Mouse (Mus musculus): Measurements from ENCODE around the gene Fxyd4.

Fxyd4 gene

GRCm38 (mm10) chr6:117918043-117918442, 19.4 kb downstream of the Fxyd4 start:
- no peak for DNase-seq (ENCODE audit: low spot score in 2 of 2)

DNA sequence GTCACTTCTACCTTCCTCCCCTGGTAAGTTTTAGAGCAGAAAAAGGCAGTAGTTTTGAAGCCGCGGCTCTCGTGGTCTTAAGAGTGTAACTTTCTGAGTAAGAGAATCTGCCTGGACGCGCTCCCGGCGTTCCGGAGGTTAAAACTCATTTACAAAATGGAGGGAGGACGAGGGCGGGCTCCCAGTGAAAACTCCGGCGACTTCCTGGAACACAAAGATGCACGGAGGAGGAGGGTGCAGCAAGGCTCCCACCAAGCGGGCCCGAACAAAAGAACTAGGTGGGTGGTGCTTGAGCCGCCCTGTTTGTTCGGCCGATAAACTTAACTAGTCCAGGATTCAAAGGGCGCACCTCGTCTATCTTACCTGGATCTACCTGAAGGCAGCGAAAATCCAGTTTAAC, 19.9 kb downstream of the Fxyd4 start:
- DNase-seq (ENCODE audit: low spot score in 2 of 2), result peak; percentile 29 to 31

DNA sequence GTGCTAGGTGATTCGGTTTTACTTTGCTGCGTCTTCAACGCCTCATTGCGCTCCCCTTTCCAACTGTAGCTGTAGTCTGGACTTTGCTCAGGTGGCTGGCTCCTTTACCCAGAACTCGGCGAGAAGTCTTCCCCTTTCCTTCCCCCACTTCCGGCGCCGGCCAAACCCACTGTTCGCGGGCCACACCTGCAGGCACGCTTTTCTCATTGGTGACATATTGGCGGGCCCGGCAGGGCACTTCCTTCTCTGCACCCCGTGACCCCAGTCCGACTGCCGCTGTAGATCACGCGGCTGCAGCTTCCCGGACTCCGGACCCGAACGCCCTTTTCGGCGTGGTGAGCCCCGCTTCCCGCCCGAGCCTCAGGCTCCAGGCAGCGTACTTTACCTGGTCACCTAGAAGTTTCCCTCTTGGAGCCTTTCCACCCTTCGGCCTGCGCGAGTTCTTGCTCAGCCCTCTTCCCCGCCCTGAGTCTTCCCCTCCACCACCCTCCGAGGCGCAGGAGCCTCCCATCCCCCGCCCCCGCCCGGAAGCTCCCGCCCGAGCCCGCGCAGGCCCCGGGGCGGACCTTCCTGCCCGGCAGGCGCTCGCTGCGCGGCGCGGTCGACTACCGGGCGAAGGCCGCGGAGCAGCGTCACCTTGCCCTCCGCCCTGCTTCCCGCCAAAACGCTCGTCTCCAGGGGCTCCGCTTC, 20.6 kb downstream of the Fxyd4 start:
- peak; percentile 37 to 58 for DNase-seq (ENCODE audit: low spot score in 2 of 2)

GRCm38 (mm10) chr6:117916205-117916736, 21.2 kb downstream of the Fxyd4 start:
- DNase-seq (ENCODE audit: low spot score in 2 of 2), result no peak

GRCm38 (mm10) chr6:117914541-117914940, 23.0 kb downstream of the Fxyd4 start:
- no peak for DNase-seq (ENCODE audit: low spot score in 2 of 2)

DNA sequence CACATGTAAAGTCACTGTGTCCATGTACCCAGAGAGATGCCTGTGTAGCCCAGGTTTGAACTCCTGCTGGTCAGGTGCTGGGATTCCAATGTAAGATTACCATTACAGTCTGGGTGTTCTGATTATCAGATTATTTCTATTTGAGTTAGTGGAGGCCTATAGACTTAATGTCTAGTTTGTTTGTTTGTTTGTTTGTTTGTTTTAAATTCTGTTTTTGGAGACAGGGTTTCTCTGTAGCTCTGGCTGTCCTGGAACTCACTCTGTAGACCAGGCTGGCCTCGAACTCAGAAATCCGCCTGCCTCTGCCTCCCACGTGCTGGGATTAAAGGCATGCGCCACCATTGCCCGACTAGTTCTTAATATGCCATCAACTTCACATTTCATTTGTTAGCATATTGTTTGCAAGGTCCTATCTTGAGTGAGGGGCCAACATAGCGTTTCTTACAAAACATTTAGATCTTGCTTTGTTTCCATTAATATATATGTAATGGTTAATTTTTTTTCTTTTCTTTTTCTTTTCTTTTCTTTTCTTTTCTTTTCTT, 27.3 kb downstream of the Fxyd4 start:
- DNase-seq (ENCODE audit: low spot score in 2 of 2), result no peak

DNA sequence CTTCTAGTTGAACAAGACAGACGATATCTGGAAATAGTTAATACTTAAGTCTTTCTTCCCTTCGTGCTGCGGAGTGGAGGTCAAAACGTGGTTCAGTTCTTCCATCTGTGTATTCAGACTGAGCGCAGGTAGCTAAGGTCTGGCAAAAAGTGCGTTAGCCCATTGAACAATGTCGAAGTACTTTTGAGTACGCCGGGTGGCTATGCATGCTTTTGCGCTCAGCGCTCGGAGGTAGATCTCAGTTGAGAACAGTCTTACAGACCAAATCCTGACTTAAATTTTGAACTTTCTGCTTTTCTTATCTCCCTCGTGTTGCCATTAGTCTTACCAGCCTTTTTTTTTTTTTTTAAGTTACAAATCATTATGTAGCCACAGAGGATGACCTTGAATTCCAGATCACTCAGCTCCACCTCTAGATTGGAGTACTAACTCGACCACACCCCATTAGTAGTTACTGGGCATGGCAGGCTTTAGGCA, 29.0 kb downstream of the Fxyd4 start:
- no peak for DNase-seq (ENCODE audit: low spot score in 2 of 2)

DNA sequence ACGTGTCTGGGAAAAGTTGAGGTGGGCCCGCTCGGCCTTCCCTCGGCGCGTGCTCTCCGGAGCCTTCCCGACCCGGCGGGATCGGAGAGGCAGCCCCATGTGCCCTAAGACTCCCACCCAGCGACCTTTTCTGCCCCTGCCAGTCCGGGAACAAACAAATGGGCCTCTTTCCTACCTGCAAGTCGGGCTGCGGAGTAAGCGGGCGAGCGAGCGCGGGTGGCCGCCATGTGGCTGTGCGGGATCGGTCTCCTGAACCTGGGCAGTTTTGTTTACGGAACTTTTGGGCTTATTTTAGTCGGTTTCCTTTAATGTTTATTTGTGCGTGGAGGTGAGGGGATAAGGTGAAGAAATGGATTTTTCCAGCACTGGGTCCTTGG, 29.5 kb downstream of the Fxyd4 start:
- no peak for DNase-seq (ENCODE audit: low spot score in 2 of 2)

GRCm38 (mm10) chr6:117907301-117907978, 30.1 kb downstream of the Fxyd4 start:
- peak; percentile 65 to 70 for DNase-seq (ENCODE audit: low spot score in 2 of 2)

DNA sequence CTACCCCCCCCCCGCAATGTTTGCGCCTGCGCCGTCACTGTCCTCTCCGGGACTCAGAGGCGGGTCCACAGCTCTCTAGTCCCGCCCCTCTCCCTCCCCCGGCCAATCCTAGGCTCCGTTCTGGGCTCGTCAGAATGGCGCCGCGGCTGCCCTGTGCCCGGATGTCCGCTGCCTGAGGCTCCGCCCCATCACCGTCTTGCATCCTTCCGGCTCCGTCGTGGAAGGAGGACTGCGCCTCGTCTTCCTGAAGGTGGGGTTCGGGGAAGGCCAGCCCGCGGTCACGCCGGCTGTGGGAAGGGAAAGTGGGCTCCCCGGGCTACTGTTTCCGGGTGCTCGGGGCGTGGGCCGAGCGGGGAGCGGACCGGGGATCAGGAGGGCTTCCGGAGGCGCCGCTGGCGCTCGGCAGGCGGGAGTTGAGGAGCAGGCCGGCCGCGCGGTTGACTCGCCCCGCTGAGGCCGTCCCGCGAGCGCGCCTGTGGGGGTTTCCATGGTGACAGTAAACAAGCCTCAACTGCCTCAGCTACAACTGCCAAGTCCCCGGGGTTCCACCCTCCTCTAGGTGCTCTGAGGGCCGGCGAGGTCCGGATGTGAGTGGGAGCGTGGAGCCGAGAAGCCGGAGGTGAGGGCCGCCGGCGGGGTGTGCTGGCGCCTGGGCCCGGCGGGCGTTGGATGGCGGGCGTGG, 30.8 kb downstream of the Fxyd4 start:
- peak; percentile 97 for DNase-seq (ENCODE audit: low spot score in 2 of 2)

- no peak for DNase-seq (ENCODE audit: low spot score in 2 of 2)
Observed at GRCm38 (mm10) chr6:117906015-117906531, 31.4 kb downstream of the Fxyd4 start.

- no peak for DNase-seq (ENCODE audit: low spot score in 2 of 2)
Observed at GRCm38 (mm10) chr6:117905260-117905930, 32.1 kb downstream of the Fxyd4 start.

DNA sequence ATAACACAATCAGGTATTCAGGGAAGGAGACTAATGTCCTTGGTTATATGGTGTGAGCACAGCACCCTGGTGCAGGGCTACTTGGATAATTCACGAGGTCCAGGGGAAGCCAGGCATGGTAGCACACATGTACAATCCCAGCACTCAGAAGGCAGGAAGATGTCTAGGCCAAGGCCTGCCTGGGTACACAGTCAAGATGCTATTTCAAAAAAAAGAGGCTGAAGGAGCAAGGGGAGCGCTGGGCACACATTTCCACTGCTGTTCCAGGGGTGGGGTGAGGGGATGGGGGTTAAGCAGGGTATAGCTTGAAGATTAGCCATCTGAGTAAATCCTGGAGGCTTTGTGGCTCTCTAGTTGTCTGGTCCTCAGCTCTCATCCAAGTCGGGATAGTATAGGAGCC, 33.7 kb downstream of the Fxyd4 start:
- DNase-seq (ENCODE audit: low spot score in 2 of 2), result no peak

GRCm38 (mm10) chr6:117902556-117902955, 34.9 kb downstream of the Fxyd4 start:
- no peak for DNase-seq (ENCODE audit: low spot score in 2 of 2)

DNA sequence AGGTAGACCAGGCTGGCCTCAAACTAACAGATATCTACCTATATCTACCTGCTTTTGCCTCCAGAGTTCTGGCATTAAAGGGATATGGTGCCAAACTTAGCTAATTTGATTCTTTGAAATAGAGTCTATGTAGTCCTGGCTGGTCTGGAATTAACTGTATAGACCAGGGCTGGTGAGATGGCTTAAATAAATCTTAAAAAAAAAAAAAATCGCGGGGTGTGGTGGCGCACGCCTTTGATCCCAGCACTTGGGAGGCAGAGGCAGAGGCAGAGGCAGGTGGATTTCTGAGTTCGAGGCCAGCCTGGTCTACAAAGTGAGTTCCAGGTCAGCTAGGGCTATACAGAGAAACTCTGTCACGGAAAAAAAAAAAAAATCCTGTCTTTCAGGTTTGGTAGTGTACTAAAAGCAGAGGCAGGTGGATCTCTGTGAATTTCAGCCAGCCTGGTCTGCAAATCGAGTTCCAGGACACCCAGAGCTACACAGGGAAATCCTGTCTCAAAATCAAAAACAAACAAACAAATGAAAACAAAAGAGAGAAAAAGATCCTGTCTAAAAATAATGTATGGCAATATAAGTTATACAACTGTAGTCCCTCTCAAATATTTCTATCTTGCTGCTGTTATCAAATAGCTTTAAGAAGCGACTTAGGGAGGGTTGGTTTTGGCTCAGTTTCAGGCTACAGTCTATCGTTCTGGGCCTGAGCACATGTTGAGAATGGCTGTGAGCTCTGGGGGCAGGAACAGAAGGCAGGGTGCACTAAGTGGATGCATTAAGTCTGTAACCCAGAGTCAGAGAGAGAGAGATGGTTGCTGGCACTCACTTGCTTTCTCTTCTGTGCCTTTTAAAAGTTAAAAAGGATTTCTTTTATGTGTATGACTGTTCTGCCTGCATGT, 35.7 kb downstream of the Fxyd4 start:
- no peak for DNase-seq (ENCODE audit: low spot score in 2 of 2)

DNA sequence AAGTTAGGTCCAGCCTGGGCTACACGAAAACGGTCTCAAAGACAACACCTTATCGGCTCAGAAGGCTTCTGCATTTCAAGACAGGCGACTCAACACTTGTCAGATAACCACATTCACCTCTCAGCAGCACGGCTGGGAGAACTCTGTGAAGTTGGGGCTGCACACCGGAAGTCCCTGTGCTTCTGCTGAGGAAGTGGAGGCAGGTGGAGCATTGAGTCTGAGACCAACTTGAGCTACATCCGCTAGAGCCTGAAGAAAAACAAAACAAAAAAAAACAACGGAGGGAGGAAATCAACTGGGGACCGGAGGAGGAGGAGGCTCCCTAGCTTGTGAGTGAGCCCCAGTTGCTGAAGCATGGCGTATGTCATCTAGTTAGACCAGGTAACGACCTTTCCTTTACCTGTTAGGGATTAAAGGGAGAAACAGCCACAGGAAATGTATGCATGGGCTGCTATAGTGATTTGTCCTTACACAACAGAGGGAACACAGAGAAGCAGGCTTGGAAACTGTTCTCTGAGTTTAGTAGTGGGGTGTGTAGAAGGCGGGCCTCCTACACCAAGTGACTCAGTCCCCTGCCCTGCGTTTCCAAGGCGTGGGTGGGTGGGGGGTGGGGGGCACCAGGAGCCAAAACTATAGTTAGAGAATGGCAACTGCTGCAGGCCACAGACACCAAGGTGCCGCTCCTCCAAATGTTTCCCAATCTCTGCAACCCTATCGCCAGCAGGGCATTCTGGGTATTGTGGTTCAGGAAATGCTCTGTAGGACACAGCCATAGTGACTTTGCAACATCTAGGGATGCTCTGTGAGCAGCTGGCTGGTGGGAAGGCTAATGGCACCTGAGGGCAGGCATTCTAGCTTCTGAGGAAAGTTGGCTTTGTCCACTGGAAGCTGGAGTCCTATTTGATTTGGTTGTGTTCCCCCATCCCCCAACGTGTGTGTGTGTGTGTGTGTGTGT, 37.1 kb downstream of the Fxyd4 start, which contains the start of gene Hnrnpf:
TSS of gene Hnrnpf (plus strand) at position 199 of the 955 bp plus-strand sequence.
- no peak for DNase-seq (ENCODE audit: low spot score in 2 of 2)

DNA sequence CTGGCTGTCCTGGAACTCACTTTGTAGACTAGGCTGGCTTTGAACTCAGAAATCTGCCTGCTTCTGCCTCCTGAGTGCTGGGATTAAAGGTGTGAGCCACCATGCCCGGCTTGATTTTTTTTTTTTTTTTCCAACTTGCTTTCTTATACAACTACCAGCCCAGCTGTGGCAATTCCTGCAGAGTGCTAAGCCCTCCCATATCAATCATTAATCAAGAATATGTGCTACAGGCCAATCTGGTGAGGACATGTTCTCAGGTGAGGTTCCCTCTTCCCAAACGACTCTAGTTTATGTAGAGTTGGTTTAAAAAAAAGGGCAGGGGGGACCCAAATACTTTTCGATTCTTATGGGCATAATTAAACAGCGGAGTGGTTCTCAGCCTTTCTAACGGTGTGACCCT, 39.7 kb downstream of the Fxyd4 start:
- DNase-seq (ENCODE audit: low spot score in 2 of 2), result no peak

GRCm38 (mm10) chr6:117893435-117893834, 44.1 kb downstream of the Fxyd4 start:
- DNase-seq (ENCODE audit: low spot score in 2 of 2), result no peak

DNA sequence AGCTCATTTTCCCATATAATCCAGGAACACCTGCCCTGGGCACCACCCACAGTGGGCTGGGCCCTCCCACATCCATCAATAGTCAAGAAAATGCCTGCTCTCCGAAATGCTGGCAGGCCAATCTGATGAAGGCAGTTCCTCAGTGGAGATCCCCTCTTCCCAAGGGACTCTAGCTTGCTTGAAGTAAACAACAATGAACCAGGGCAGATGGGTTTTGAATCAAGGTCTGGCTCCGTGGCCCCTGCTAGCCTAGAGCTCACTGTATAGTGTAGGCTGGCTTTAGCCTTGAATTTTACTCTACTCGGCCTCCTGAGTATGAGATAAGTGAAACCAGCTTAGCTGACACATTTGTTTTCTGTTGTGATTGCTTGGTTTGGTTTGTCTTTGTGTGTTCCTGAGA, 45.1 kb downstream of the Fxyd4 start:
- no peak for DNase-seq (ENCODE audit: low spot score in 2 of 2)

All from frontal cortex, postnatal 10 days (tissue).